Mouse (Mus musculus) embryonic fibroblast, embryonic 13.5 days (primary cell): Measurements from ENCODE around the gene Gm7954. TPM values are rescaled to one million over a fixed set of nuclear protein-coding genes. Genes with fewer than 3 reads are reported as not detected.
"Not testable (repeated sequence)": the region's sequence is repeated elsewhere in the genome, so short reads cannot be mapped to it uniquely, and the experiment has no call there.

Source experiments
- H3K27ac ChIP-seq: 2 replicates; pipeline ENCODE4 v1.5.1; 2012; ENCODE audit warnings: low read length, control low read depth, inconsistent platforms; ENCODE audit not compliant: insufficient read depth
- H3K4me1 ChIP-seq: 2 replicates; pipeline ENCODE4 v1.6.1; 2011; ENCODE audit warnings: low read length; ENCODE audit not compliant: control insufficient read depth, insufficient read depth
- H3K4me3 ChIP-seq: 2 replicates; pipeline ENCODE4 v1.5.1; 2011; ENCODE audit warnings: mild to moderate bottlenecking, control low read depth, low read length; ENCODE audit not compliant: insufficient read depth
- CTCF ChIP-seq: IDR thresholded peaks from 2 replicates; pipeline ENCODE4 v1.5.1; 2011; ENCODE audit warnings: mild to moderate bottlenecking, control low read depth, low read length, moderate library complexity, borderline replicate concordance; ENCODE audit not compliant: insufficient read depth
- polyA plus RNA-seq: library from polyadenylated mRNA; stranded (reverse); fragments of >200 nt; gene quantifications from 2 replicates; pipeline ENCODE4 v1.2.4, GENCODE M21; 2011; ENCODE audit warnings: low read depth; ENCODE audit not compliant: missing spikeins, insufficient read length

The Gm7954 gene
- polyA plus RNA-seq: not detected in 2 replicates

- not testable (repeated sequence) for H3K4me1 ChIP-seq
Measured at GRCm38 (mm10) chr14:41453418-41453817, at the start of gene Gm7954. Gm7954 (minus strand) TSS chr14:41453518.

GRCm38 (mm10) chr14:41489385-41489784 lies 36.1 kb upstream of the Gm7954 start, which contains the start of gene Gm3486:
Gm3486 (minus strand) TSS chr14:41489485.
- not testable (repeated sequence) for H3K4me3 ChIP-seq, H3K27ac ChIP-seq, H3K4me1 ChIP-seq

More at GRCm38 (mm10) chr14:41453418-41453817, at the start of gene Gm7954:
- H3K27ac ChIP-seq, H3K4me3 ChIP-seq: not testable (repeated sequence)

GRCm38 (mm10) chr14:41425393-41426075 lies 27.8 kb downstream of the Gm7954 start:
- H3K4me1 ChIP-seq, H3K4me3 ChIP-seq, H3K27ac ChIP-seq: not testable (repeated sequence)
- TF ChIP-seq CTCF: peak; percentile 20; the same call in 1 of the 2 replicates

- not testable (repeated sequence) for H3K27ac ChIP-seq, H3K4me3 ChIP-seq, H3K4me1 ChIP-seq
Measured at GRCm38 (mm10) chr14:41424694-41425093, 28.6 kb downstream of the Gm7954 start.

- not testable (repeated sequence) for H3K27ac ChIP-seq, H3K4me3 ChIP-seq, H3K4me1 ChIP-seq
Measured at GRCm38 (mm10) chr14:41408181-41408580, 45.1 kb downstream of the Gm7954 start, which contains the start of gene Gm6482. Gm6482 (minus strand) TSS chr14:41408281.

Other genes starting within 250 kb of the Gm7954 start
- not detected in 2 replicates for gene Gm2832, start 174.7 kb downstream of the Gm7954 start, polyA plus RNA-seq
- gene Gm5798, start 104.9 kb downstream of the Gm7954 start, polyA plus RNA-seq: not detected in 2 replicates
- gene Gm7945, start 67.1 kb downstream of the Gm7954 start, polyA plus RNA-seq: not detected in 2 replicates
- gene Gm6482, start 45.2 kb downstream of the Gm7954 start, polyA plus RNA-seq: not detected in 2 replicates
- not detected in 2 replicates for gene Gm3486, start 36.0 kb upstream of the Gm7954 start, polyA plus RNA-seq
- gene Gm7970, start 102.1 kb upstream of the Gm7954 start, polyA plus RNA-seq: not detected in 2 replicates
- gene 1700049E17Rik2, start 119.7 kb upstream of the Gm7954 start, polyA plus RNA-seq: not detected in 2 replicates
- not detected in 2 replicates for gene Gm3072, start 171.1 kb upstream of the Gm7954 start, polyA plus RNA-seq
- gene Gm3676, start 193.0 kb upstream of the Gm7954 start, polyA plus RNA-seq: not detected in 2 replicates
- not detected in 2 replicates for gene Gm8068, start 248.4 kb upstream of the Gm7954 start, polyA plus RNA-seq